Mouse (Mus musculus) layer of hippocampus, adult 11-12 months (tissue): ENCODE measurements around the gene Jph4.

Experiments used
- DNase-seq: peaks from one replicate; pipeline ENCODE4 v3.0.0; 2022; ENCODE audit warnings: low spot score

The Jph4 gene

GRCm38 (mm10) chr14:55118852-55119251, 2.1 kb upstream of the Jph4 start:
- peak; percentile 65 for DNase-seq

DNA sequence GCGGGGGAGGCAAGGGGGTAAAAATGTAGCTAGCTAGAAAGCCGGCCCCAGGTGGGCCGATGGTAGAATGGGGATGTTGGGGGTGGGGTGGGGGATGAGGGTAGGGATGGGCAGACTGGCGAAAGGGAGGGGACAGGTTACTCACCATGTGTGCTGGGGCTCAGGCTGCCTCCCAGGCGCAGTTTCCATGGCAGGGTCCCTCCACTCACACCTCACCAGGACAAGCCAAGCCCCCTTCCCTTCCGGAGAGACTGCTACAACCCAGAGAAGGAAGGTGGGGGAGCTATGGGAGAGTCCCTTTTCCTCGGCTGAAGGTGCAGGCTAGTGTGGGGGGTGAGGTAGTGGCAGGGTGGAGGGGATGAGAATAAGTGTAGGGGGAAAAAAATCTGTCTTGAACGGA, 889 bp downstream of the Jph4 start:
- DNase-seq, result no peak

DNA sequence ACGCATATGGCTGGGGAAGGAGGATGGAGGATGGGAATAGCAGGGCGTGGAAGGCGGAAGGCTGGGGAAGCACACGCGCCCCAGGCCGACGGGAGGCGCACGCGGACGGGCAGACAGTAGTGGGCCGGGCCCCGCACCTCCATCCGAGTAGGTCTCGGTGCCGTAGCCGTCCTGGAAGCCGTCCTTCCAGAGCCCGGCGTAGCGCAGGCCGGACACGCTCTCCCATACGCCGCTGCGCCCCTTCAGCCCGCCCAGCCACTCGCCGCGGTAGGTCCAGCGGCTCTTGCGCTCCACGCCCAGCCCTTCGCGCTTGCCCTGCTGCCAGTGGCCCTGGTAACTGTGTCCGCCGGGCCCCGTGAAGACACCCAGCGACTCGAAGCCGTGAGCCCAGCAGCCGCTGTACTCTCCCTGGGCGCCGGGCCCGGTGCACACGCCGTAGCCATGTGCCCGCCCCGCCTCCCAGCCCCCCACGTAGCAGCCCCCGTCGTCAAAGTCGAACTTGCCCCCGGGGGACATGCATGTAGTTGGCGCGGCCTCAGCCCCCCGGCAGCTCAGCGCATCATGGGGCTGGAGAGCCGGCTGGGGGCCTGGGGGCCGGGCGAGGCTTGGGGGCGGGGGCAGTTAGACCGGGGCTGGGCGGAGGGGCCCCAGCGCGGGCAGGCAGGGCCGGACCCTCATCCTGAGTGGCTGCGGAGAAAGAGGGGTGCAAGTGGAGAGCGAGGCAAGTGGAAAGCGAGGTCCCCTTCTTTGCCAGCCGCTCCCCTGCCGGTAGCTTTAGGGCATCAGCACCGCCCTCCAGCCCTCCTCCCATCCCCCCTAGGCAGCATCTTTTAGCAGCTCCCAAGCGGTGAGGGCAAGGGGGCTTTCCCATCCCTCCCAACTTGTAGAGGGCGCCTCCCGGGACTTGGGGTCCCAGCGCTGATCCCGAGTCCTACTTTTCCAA, 1.7 kb downstream of the Jph4 start:
- peak; percentile 73 for DNase-seq

DNA sequence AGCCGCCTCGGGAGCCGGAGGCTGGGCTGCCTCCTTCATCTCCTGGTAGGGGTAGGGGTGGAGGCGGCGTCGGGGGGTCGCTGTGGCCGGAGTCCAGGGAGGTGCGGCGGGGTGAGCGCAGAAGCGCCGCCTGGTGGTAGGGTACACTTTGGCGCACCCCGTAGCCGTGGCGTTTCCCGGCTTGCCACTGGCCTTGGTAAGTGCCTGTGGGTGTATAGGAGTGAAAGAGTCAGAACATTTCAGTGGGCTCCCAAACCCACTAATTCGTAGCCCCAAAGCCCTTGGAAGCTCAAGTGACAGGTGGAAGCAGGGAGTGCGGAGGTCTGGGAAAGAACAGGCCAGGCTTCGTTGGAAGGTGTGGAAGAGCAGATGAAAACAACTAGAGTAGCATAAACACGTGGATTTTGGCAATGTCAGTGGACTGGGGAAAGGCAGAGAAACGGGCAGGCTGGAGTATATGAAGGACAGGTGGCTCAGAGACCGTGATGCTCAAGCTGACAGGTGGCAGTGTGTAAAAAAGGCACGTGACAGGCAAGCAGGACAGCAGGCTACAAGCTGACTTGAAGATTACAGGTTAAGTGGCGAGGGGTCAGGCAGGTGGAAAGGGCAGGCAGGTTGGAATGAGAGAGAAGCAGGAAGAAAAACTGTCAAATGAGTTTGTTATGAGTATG, 2.6 kb downstream of the Jph4 start:
- DNase-seq, result no peak

DNA sequence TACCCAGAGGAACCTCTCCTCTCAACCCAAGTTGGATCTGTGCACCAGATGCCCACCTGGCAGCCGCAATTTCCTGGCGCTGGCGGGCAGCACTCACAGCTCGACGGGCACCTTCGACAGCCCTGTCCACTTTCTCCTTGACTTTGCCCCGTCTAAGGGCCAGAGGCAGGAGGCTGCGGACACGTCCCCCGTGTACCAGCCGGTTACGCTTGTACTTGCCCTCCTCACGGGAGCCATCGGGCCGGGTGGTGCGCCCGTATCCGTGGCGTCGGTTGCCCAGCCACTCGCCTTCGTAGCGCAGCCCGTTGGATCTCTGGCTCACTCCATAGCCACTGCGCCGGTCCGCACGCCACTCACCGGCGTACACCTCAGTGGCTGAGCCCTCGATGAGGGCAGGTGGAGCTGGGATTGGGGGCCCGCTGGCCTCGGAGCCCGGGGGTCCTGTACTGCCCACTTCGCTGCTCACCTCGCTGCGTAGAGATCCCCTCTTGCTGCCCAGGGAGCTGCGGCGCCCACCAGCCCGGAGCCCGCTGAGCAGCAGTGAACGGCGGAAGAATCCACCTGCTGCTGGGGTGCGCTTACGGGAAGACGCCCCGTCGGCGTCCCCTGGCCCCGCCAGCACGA, 3.3 kb downstream of the Jph4 start:
- DNase-seq, result no peak

- DNase-seq, result peak; percentile 37
Observed at GRCm38 (mm10) chr14:55111720-55112119, 5.0 kb downstream of the Jph4 start.

DNA sequence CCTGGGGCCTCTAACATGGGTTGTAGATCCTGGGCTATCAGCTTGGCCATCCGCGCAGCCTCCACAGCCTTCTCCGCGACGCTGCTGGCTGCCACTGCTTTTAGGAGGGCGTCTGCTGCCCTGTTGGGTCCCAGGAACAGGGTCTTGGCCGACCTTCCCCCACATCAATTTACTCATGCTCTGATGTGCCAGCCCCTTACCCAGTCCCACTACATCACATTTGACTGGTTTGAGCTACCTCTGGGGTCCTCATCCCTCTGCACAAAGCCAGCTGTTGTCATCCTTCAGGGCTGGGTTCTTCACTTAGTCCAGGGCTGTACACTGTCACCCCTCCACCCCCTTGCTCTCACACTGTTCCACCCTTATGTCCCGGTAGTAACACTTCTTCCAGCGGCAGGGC, 6.7 kb downstream of the Jph4 start:
- peak; percentile 16 for DNase-seq

- DNase-seq, result peak; percentile 34
Observed at GRCm38 (mm10) chr14:55109048-55109873, 7.5 kb downstream of the Jph4 start.

DNA sequence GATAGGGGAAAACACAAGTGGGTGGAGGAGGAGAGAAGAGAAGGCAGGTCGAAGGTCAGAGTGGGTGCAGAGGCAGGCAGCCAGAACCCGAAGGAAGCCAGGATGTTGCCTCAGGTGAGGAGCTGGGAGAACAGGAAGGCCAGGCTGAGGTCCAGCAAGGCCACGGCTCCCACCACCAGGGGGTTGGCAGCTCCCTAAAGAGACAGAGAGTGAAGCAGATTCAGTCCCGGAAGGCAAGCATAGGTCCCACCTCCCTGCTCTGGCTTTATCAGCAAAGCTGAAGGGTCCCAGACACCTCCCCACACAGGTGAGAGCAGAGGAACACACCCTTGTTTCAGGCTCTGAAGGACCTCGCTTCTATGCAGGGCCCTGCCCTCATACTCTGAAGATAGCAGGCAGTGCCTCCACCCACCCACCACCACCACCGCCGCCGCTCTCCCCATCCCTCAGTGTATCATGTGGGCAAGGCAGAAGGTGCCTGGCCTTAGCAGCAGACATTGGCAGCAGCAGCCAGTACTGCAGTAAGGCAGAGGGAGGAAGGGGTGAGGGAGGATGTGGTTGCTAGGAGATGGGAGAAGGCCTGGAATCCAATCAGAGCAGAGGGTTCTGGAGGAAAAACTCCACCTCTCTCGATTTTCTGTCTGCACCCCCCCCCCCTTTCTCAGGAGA, 8.4 kb downstream of the Jph4 start:
- DNase-seq, result peak; percentile 81

GRCm38 (mm10) chr14:55106990-55107389, 9.7 kb downstream of the Jph4 start:
- DNase-seq, result no peak

DNA sequence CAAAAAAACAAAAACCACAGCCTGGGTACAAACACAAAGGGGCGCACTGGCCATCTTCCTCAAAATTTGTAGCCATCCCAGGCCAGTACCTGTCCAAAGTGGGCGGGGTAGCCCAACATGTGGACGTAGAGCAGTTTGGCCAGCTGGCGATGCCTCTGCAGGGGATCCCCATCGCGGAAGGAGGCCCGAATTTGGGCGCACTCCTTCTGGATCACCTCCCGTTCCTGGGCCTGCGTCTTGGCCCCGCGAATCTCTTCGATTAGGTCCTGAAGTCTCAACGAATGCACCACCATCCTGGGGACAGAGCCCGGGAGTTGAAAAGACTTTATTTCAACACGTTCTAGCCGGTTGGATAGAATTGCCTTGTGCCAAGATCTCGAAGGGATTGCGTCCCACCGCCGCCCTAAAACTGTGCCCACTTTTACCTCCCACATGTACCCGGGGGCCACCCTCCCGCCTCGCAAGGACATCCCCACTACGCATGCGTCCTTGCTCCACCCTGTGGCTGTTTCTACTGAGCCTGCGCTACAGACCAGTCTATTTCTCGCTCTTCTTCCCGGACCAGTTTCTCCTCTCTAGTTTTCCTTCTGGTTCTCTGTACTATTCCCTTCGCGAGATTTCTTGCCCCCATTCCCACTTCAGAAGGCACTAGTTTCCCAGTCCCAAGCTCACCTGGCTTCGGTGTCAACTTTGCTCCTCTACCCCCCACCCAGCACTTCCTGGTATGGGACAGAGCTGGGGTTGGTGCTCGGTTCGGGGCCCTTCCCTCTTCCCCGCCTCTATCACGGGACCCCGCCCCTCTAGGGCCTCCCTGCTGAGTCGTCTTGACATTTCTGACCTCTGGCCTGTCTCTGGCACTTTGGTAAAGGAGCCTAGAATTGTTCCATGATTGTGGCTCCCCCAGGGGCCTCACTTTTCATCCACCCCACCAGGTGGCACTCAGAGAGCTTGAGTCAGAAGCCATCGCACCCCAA, 10.6 kb downstream of the Jph4 start, which contains the start of gene Ap1g2:
Ap1g2 (minus strand) TSS at position 758 of the 974 bp plus-strand sequence.
- peak; percentile 88 for DNase-seq

GRCm38 (mm10) chr14:55105386-55105785, 11.3 kb downstream of the Jph4 start:
- DNase-seq, result no peak

DNA sequence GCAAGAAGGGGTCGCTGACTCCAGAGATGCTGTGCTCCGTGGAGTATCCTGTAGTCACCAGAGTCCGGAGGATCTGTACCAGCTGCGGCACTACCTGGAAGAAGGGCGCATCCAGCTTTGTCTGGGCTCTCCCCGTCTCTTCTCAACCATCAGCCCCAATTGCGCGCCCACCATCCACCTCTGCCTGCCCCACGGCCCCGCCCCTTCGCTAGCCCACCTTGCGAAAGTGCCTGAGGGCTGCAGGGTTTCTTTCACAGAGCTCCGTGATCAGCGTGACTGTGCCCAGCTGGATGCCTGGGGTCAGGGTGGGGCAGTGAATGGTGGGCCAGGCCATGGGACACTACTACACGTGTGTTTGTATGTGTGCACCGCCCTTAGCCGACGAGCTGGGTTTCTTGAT, 12.4 kb downstream of the Jph4 start:
- no peak for DNase-seq

DNA sequence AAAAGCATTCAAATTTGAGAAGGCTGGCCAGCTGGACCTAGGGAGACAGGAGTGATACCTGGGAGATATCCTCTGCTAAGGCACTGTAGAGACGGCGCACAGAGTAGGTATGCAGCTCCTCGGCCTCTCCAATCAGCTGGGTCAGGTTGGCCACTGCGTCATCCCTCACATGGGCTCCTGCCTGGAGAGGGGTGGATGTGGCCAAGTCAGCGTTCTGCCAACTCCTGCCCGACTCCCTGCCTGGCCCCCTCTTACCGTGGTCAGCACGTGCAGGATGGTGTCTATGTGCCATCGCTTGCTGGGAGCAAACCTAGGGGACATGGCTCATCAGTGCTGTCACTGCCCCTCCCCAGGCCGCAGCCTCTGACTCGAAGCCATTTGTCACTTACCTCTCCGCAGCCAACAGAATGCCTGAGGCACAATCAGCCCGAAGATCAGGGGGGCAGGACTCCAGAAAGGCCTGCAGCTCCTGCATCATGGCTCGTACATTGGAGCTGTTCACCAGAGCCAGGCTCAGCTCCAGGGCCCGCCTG, 14.4 kb downstream of the Jph4 start:
- no peak for DNase-seq

GRCm38 (mm10) chr14:55101592-55101991, 15.1 kb downstream of the Jph4 start:
- DNase-seq, result no peak

DNA sequence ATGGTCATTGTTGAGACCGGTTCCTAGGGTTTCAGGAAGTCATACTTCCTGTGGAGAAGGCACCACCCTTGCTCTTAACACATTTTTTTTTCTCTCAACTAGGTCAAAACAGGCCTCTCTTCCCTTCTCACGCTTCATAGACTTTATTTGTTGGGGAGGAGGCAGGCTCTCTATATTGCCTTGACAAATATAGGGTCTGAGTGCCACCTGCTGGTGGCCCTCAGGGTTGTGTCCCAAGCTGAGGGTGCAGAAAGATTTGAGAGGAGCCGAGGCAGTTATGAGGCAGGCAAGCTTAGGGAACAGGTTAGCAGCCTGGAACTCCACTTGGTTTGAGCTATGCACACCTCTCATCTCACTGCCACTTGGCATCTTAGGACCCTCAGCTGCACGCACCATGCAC, 18.7 kb downstream of the Jph4 start:
- DNase-seq, result no peak

DNA sequence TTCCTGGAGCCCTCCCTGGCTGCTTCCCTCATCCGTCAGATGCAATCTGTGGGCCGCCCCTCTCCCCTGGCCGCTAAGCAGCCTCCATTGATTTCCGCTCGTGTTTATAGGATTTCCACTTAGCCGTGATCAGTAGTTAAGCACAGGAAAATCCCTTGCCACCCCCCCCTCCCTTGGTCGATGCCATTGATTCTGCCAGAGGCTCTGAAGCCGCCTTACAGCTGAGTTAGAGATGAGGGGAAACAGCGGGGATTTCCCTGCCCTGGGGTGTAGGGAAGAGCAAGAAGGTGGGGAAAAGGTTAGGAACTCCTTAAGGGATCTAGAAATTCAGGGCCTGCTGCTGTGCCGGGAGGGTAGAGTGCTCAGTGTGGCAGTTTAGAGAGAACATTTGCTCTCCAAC, 19.1 kb downstream of the Jph4 start:
- DNase-seq, result no peak

- DNase-seq, result no peak
Observed at GRCm38 (mm10) chr14:55096573-55097087, 20.1 kb downstream of the Jph4 start.

GRCm38 (mm10) chr14:55095671-55096070, 21.1 kb downstream of the Jph4 start:
- DNase-seq, result no peak

DNA sequence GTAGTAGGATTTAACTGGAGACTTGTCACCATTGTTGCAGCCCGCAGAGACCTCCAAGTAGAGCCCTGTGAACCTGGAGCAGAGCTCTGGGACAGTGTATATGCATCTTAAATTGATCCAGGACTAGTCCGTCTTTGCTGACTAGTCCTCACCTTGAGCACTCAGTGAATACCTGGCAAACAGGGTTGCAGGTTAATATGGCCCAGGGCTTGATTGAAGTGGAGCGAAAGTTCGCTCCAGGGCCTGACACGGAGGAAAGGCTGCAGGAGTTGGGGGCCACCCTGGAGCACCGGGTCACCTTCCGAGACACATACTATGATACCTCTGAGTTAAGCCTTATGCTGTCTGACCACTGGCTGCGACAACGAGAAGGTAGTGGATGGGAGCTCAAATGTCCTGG, 21.5 kb downstream of the Jph4 start:
- DNase-seq, result no peak
